Mouse (Mus musculus) thymus, postnatal 0 days (tissue): ENCODE results near the gene Mtnr1a. TPM values are rescaled to one million over a fixed set of nuclear protein-coding genes. Genes with fewer than 3 reads are reported as not detected.
"Not testable (repeated sequence)": the region's sequence is repeated elsewhere in the genome, so short reads cannot be mapped to it uniquely, and the experiment has no call there.

ENCODE experiments used
- DNase-seq: peaks from one replicate; pipeline ENCODE4 v3.0.0-alpha.2; 2015; ENCODE audit warnings: low spot score
- polyA plus RNA-seq: library from polyadenylated mRNA; unstranded; fragments of >200 nt; fragmentation: Nextera tagmentation; extraction: Ambion mirVana; gene quantifications from 2 replicates; pipeline ENCODE4 v1.2.1, GENCODE M21; 2015

The Mtnr1a gene
- polyA plus RNA-seq: 0.13 TPM in 1 of 2 replicates, not detected in the other

GRCm38 (mm10) chr8:45068759-45069386, at the start of gene Mtnr1a:
Gene Mtnr1a (plus strand): TSS chr8:45069137.
- peak; percentile 5 for DNase-seq

GRCm38 (mm10) chr8:45019241-45019640, 49.7 kb upstream of the Mtnr1a start:
- DNase-seq: no peak

DNA sequence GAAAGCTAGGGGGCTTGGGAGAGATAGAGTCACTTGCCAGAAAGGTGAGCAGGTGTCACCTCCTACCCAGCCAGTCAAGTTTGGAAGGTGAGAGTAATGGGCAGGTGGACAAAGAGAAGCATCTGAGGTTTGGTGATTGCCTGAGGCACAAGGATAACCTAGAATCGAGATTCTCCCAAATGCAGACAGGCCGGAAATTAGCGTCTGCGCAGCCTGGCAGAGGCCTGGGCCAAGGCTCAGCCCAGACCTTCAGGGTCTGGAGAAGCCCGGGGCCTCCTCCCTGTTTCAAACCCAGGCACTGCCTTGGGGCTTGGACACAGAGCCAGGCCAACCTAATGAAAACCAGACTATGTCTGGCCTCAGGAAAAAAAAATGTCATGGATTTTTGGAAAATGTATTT, 47.8 kb upstream of the Mtnr1a start:
- no peak for DNase-seq

DNA sequence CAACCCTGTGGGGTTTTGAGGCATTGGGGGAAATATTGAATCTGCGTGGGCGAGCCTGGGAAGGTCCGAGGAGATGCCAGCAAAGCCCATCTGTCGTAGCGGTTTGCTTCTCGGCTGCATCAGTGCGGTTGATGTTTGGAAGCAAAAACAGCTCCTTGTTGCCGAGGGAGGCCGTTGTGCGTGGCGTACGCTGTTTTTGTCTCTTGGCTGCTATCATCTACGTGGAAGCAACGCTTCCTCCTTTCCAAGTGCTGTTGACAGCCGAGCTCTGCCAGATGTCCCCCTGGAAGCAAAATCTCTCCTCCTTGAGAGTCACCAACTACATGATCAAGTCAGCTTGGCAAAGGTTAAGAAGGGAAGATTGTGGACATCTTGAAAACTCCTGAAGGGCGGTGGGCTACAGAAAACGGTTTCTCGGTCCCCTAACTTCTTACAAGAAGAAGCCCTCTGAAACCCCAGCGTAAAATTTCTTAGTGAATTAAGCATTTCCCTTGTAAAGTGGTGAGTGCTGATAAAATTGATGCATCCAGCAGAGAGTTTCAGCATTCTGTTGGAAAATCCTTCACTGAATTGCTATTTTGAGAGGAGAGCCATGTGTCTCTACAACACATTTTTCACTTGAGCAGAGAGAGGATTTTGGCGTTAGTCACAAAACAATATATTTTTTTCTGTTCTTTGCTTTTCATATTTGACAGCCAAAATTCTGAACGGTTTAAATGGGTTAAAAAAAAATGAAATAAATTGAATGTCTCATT, 46.8 kb upstream of the Mtnr1a start:
- no peak for DNase-seq

GRCm38 (mm10) chr8:45028081-45028497, 40.8 kb upstream of the Mtnr1a start:
- no peak for DNase-seq

DNA sequence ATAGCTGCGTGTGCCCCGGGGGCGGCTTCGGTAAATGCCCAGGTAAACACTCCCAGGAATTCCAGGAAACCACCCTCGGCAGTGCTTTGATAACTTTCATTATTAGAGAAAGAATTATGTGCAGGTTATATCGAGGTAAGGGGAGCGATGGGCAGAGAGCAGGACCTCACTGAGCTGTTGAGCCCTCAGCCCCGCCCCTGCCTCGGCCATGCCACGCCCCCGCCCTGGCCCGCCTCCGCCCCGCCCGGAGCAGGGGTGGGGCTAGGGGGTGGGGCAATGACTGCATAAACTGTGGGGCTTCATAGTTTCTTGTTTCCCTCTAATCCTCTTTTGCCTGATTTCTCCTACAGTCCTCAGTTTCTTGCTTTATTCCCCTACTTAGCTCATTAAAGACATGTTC, 30.6 kb upstream of the Mtnr1a start:
- no peak for DNase-seq

DNA sequence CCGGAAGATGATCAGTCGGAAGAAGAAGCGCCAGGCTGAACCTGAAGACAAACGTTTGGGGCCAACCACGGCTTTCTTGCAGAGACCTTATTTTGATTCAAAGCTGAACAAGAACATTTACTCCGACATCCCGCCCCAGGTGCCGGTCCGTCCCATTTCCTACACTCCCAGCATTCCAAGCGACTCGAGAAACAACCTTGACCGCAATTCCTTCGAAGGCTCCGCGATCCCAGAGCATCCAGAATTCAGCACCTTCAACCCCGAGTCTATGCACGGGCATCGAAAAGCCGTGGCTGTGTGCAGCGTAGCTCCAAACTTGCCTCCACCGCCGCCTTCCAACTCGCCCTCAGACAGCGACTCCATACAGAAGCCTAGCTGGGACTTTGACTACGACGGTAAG, 24.8 kb upstream of the Mtnr1a start:
- DNase-seq: no peak

- DNase-seq: no peak
These were observed 18.5 kb upstream of the Mtnr1a start for GRCm38 (mm10) chr8:45050451-45050850.

GRCm38 (mm10) chr8:45051236-45051635, 17.7 kb upstream of the Mtnr1a start:
- no peak for DNase-seq

- DNase-seq: no peak
These were observed 16.7 kb upstream of the Mtnr1a start for GRCm38 (mm10) chr8:45052205-45052604.

GRCm38 (mm10) chr8:45052618-45053017, 16.3 kb upstream of the Mtnr1a start:
- no peak for DNase-seq

DNA sequence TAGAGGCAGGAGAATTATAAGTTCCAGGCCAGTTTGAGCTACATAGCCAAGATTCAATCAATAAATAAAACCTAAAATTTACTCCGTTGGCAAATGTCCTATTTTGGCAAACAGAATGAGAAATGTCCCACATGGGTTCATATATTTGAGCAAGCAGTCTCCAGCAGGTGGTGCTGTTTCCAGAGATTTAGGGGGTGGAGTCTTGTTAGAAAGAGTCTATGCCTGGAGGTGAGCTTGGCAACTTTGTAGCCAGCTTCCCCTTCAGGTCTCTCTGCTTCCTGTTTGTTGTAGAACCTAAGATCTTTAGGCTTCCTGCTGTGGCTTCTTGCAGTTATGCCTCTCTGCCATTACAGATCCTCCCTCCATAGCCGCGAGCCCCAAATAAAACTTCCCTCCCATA, 13.4 kb upstream of the Mtnr1a start:
- DNase-seq: no peak

DNA sequence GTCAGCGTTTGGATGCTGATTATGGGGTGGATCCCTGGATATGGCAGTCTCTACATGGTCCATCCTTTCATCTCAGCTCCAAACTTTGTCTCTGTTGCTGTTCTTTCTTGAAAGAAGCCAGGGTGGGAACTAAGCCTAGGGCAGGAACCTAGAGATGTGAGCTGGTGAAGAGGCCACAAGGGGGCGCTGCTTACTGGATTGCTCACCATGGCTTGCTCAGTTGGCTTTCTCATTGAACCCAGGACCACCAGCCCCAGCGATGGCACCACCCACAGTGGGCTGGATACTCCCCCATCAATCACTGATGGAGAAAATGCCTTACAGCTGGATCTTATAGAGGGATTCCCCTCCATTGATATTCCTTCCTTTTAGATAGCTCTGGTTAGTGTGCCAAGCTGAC, 12.1 kb upstream of the Mtnr1a start:
- no peak for DNase-seq

GRCm38 (mm10) chr8:45060083-45060482, 8.9 kb upstream of the Mtnr1a start:
- no peak for DNase-seq

DNA sequence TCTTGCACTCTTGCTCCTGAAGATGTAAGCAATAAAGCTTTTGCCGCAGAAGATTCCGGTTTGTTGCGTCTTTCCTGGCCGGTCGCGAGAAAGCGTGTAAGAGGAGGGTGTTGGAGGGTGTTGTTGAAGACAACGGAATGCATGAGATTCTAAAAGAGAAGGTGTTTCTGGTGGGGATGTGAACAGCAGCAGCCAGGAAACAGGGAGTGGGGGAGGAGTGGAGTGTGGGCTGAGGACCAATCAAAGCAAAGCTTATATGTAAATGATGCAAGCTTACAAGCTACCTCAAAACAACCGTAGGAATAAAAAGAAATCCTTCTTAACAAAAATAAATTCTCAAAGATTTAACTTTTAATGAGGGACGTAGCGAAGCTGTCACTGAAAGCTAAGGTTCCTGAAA, 6.6 kb upstream of the Mtnr1a start:
- no peak for DNase-seq

DNA sequence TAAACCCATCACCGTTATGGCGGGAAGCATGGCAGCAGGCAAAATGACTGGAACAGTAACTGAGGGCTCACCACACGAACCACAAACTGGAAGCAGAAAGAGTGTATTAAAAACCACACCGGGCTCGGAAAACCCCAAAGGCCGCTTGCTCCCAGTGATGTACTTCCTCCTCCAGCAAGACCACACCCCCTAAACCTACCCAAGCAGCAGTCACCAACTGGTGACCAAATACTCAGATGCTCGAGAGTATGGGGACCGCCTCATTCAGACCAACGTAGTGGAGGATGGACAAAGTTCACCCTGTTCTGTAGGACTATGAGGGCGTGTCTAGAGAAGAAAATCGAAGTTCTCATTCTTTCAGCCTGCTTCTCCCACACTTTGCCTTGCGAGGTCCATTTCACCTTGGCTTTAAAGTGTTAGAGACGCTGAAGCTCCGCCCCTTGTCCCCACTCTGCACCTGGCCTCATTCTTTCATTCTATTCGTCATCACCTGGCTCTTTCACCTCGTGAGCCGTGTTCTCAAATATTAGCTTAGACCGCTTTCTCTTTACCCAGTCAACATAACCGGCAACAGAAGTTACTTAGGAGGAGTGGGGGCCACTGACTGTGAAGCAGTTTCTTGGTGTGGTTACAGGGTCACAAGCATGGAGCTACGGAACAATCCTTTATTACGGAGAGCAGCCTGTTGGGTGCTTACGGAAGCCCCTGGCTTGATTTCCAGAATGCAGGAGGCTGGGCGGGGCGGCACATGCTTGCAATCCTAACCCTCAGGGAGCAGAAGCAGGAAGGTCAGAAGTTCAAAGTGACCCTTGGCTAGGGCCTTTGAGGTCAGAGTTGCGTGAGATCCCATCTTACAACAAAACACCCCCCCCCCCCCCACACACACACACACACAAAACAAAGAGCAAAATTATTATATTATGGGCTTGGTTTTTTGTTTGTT, 5.7 kb upstream of the Mtnr1a start:
- no peak for DNase-seq

GRCm38 (mm10) chr8:45064197-45064869, 4.6 kb upstream of the Mtnr1a start:
- no peak for DNase-seq

DNA sequence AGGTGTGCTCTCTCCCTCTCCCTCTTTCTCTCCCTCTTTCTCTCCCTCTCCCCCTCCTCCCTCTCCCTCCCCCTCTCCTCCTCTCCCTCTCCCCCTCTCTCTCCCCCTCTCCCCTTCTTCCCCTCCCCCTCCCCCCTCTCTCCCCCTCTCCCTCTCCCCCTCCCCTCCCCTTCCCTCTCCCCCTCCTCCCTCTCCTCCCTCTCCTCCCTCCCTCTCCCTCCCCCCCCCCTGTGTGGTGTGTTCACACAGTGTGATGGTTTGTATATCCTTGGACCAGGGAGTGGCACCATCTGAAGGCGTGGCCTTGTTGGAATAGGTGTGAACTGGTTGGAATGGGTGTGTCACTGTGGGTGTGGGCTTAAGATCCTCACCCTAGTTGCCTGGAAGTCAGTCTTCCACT, 3.5 kb upstream of the Mtnr1a start:
- DNase-seq: not testable (repeated sequence)

DNA sequence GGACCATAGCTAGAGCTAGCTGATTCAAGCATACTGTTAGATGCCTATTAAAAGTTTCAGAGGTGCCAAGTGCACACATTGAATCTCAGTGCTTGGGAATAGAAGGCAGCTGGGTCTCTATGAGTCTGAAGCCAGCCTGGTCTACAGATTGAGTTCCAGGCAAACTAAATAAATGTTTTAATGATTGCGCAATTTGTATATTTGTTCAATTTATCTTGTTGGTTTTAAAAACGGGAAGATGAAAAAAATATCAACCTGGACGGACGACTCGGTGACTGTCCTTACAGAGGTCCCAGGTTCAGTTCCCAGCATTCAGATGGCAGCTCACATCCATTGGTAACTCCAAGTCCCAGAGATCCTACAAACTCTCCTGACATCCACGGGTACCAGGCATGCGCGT, 2.0 kb downstream of the Mtnr1a start:
- no peak for DNase-seq

- DNase-seq: no peak
These were observed 11.9 kb downstream of the Mtnr1a start for GRCm38 (mm10) chr8:45080850-45081249.

DNA sequence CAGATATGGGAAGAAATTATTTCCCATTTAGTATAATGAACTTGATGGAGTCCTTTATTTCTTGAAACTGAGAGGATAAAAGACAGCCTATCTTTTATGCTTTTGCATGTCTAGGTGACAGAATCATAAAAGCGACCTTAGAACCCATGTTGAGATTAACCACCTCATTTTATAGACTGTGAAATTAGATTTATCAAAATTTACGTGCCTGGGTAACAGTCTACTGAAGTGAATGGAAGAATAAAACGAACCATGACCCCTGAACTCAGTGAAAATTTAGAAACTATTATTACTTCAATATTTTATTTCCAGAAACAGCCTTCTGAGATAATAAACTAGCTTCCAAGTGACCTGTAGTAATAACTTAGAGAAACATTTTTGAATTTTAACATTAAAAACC, 24.7 kb downstream of the Mtnr1a start:
- no peak for DNase-seq
